Mouse (Mus musculus) CH12.LX (cell line): ENCODE data around the gene Gm9195. TPM values are rescaled to one million over a fixed set of nuclear protein-coding genes. Genes with fewer than 3 reads are reported as not detected.

ENCODE experiments used
- DNase-seq: peaks from one replicate; pipeline ENCODE4 v3.0.0-alpha.2; 2013; ENCODE audit errors: extremely low read depth
- H3K27ac ChIP-seq: 2 replicates; pipeline ENCODE4 v1.5.1; 2012; ENCODE audit warnings: low read depth, mild to moderate bottlenecking, control low read depth, moderate library complexity; ENCODE audit not compliant: insufficient read depth
- H3K27me3 ChIP-seq: replicated peaks from 2 replicates; pipeline ENCODE3; 2012; ENCODE audit warnings: inconsistent platforms
- H3K36me3 ChIP-seq, 2 experiments: replicated peaks in 1 of 2; 2 replicates each; pipeline versions ENCODE3 to v1.6.1; 2012; ENCODE audit warnings: inconsistent platforms in 1 of 2, low read length in 1 of 2, mild to moderate bottlenecking in 1 of 2, mixed read lengths in 1 of 2, moderate library complexity in 1 of 2; ENCODE audit not compliant: control insufficient read depth in 1 of 2, insufficient read depth in 1 of 2
- H3K4me1 ChIP-seq, 2 experiments: 2 replicates each; pipeline ENCODE4 v1.6.1; 2012; ENCODE audit warnings: inconsistent platforms in 1 of 2, moderate library complexity in 1 of 2; ENCODE audit not compliant: insufficient read depth in 2 of 2, control insufficient read depth in 1 of 2
- H3K4me2 ChIP-seq: 2 replicates; pipeline ENCODE4 v1.6.1; 2012; ENCODE audit warnings: low read depth, mild to moderate bottlenecking, control low read depth; ENCODE audit not compliant: poor library complexity, insufficient read depth, severe bottlenecking
- H3K4me3 ChIP-seq, 3 experiments: fragments of 150-350 bp in 1 of 3; sonication (generic) in 1 of 3; replicated peaks in 1 of 3; 2 replicates each; pipeline versions ENCODE3 to v1.5.1; 2011 to 2012; ENCODE audit warnings: low read depth in 2 of 3, low read length in 2 of 3, mild to moderate bottlenecking in 2 of 3, moderate library complexity in 2 of 3, control low read depth in 1 of 3, improper control_type of control experiment in 1 of 3, inconsistent platforms in 1 of 3, mixed read lengths in 1 of 3; ENCODE audit not compliant: poor library complexity in 1 of 3
- H3K79me2 ChIP-seq: replicated peaks from 2 replicates; pipeline ENCODE4 v1.6.1; 2012; ENCODE audit warnings: mild to moderate bottlenecking, moderate library complexity; ENCODE audit not compliant: control insufficient read depth, poor library complexity, insufficient read depth, severe bottlenecking; ENCODE audit errors: extremely low read depth
- H3K9ac ChIP-seq: 2 replicates; pipeline ENCODE4 v1.6.1; 2012; ENCODE audit warnings: low read depth, mild to moderate bottlenecking, control low read depth, moderate library complexity; ENCODE audit not compliant: insufficient read depth
- H3K9me3 ChIP-seq: replicated peaks from 2 replicates; pipeline ENCODE3; 2012; ENCODE audit warnings: low read length, inconsistent platforms, mixed read lengths
- BHLHE40 ChIP-seq: IDR thresholded peaks from 2 replicates; pipeline ENCODE4 v1.6.1; 2011; ENCODE audit warnings: mild to moderate bottlenecking, low read depth, low read length, improper control_type of control experiment
- CHD1 ChIP-seq: IDR thresholded peaks from 2 replicates; pipeline ENCODE4 v1.6.1; 2012; ENCODE audit warnings: low read depth, low read length, improper control_type of control experiment, inconsistent platforms
- CHD2 ChIP-seq: IDR thresholded peaks from 2 replicates; pipeline ENCODE4 v1.6.1; 2011; ENCODE audit warnings: low read length, improper control_type of control experiment
- CTCF ChIP-seq, 2 experiments: IDR thresholded peaks in 1 of 2; conservative IDR thresholded peaks in 1 of 2; 2 replicates each; pipeline ENCODE4 v1.5.1; 2011 to 2012; ENCODE audit warnings: low read depth in 2 of 2, low read length in 2 of 2, improper control_type of control experiment in 1 of 2, inconsistent platforms in 1 of 2, mild to moderate bottlenecking in 1 of 2, moderate library complexity in 1 of 2
- E2F4 ChIP-seq: IDR thresholded peaks from 2 replicates; pipeline ENCODE4 v1.6.1; 2011; ENCODE audit warnings: low read depth, low read length, improper control_type of control experiment; ENCODE audit not compliant: insufficient replicate concordance
- ELF1 ChIP-seq: IDR thresholded peaks from 2 replicates; pipeline ENCODE4 v1.6.1; 2014; ENCODE audit warnings: low read depth, mild to moderate bottlenecking, inconsistent platforms, low read length, improper control_type of control experiment
- EP300 ChIP-seq: IDR thresholded peaks from 2 replicates; pipeline ENCODE4 v1.6.1; 2011; ENCODE audit warnings: low read length, improper control_type of control experiment
- GABPA ChIP-seq: IDR thresholded peaks from 2 replicates; pipeline ENCODE4 v1.6.1; 2012; ENCODE audit warnings: low read depth, low read length, improper control_type of control experiment, inconsistent platforms; ENCODE audit not compliant: insufficient replicate concordance
- HCFC1 ChIP-seq: IDR thresholded peaks from 2 replicates; pipeline ENCODE4 v1.6.1; 2012; ENCODE audit warnings: low read depth, mild to moderate bottlenecking, inconsistent platforms, low read length, improper control_type of control experiment
- JUN ChIP-seq: IDR thresholded peaks from 2 replicates; pipeline ENCODE4 v1.6.1; 2011; ENCODE audit warnings: low read depth, mild to moderate bottlenecking, low read length, improper control_type of control experiment, moderate library complexity; ENCODE audit not compliant: insufficient read depth
- KAT2A ChIP-seq: IDR thresholded peaks from 2 replicates; pipeline ENCODE4 v1.6.1; 2012; ENCODE audit warnings: low read length, improper control_type of control experiment, inconsistent platforms; ENCODE audit not compliant: insufficient replicate concordance
- MAFK ChIP-seq: IDR thresholded peaks from 2 replicates; pipeline ENCODE4 v1.6.1; 2011; ENCODE audit warnings: low read length, improper control_type of control experiment; ENCODE audit not compliant: insufficient replicate concordance
- MAX ChIP-seq: IDR thresholded peaks from 2 replicates; pipeline ENCODE4 v1.6.1; 2011; ENCODE audit warnings: low read length, improper control_type of control experiment
- NELFE ChIP-seq: IDR thresholded peaks from 2 replicates; pipeline ENCODE4 v1.6.1; 2011; ENCODE audit warnings: low read depth, low read length, improper control_type of control experiment
- NRF1 ChIP-seq: IDR thresholded peaks from 2 replicates; pipeline ENCODE4 v1.6.1; 2014; ENCODE audit warnings: low read depth, mild to moderate bottlenecking, inconsistent platforms, low read length, improper control_type of control experiment, moderate library complexity
- PAX5 ChIP-seq: IDR thresholded peaks from 2 replicates; pipeline ENCODE4 v1.6.1; 2012; ENCODE audit warnings: low read length, inconsistent platforms, mixed read lengths
- POLR2AphosphoS2 ChIP-seq: IDR thresholded peaks from 2 replicates; pipeline ENCODE4 v1.6.1; 2011; ENCODE audit warnings: low read depth, low read length, improper control_type of control experiment
- RCOR1 ChIP-seq: conservative IDR thresholded peaks from 2 replicates; pipeline ENCODE4 v1.6.1; 2012; ENCODE audit warnings: low read depth, mild to moderate bottlenecking, inconsistent platforms, low read length, improper control_type of control experiment
- TBP ChIP-seq: conservative IDR thresholded peaks from 2 replicates; pipeline ENCODE4 v1.6.1; 2011; ENCODE audit warnings: low read depth, low read length, improper control_type of control experiment
- UBTF ChIP-seq: IDR thresholded peaks from 2 replicates; pipeline ENCODE4 v1.6.1; 2012; ENCODE audit warnings: low read depth, mild to moderate bottlenecking, inconsistent platforms, low read length, improper control_type of control experiment, moderate library complexity
- USF1 ChIP-seq: IDR thresholded peaks from 2 replicates; pipeline ENCODE4 v1.6.1; 2014; ENCODE audit warnings: low read depth, mild to moderate bottlenecking, inconsistent platforms, low read length, improper control_type of control experiment
- USF2 ChIP-seq: conservative IDR thresholded peaks from 2 replicates; pipeline ENCODE4 v1.6.1; 2011; ENCODE audit warnings: low read depth, low read length, improper control_type of control experiment
- ZKSCAN1 ChIP-seq: IDR thresholded peaks from 2 replicates; pipeline ENCODE4 v1.6.1; 2012; ENCODE audit warnings: low read depth, inconsistent platforms, low read length, improper control_type of control experiment, borderline replicate concordance
- ZMIZ1 ChIP-seq: IDR thresholded peaks from 2 replicates; pipeline ENCODE4 v1.6.1; 2012; ENCODE audit warnings: low read depth, mild to moderate bottlenecking, inconsistent platforms, low read length, improper control_type of control experiment
- ZNF384 ChIP-seq: IDR thresholded peaks from 2 replicates; pipeline ENCODE4 v1.6.1; 2012; ENCODE audit warnings: low read depth, low read length, improper control_type of control experiment, inconsistent platforms
- dilution Hi-C: fragments of 300-500 bp; cut with MboI; formaldehyde crosslinking; loops from 2 replicates; pipeline ENCODE4 v1.14.3; 2020; ENCODE audit warnings: low sequenced_read_pairs; ENCODE audit not compliant: extremely low pct_unique_long_range_greater_than_20kb, extremely low pct_ligation_motif_present
- in situ Hi-C: fragments of 300-500 bp; cut with MboI; formaldehyde crosslinking; loops from 3 replicates; pipeline ENCODE4 v1.14.3; 2019; ENCODE audit warnings: low sequenced_read_pairs, low pct_ligation_motif_present, low pct_unique_long_range_greater_than_20kb, mixed read lengths
- polyA plus RNA-seq: library from polyadenylated mRNA; unstranded; fragments of >175 nt; gene quantifications from 2 replicates; pipeline ENCODE4 v1.2.1, GENCODE M21; 2012; ENCODE audit warnings: low read depth; ENCODE audit not compliant: insufficient read length
- total RNA-seq, 2 experiments: library from RNA; depleted of rRNA; stranded (reverse); fragments of 300-350 nt in 1 of 2; fragments of >200 nt in 1 of 2; gene quantifications; 2 replicates each; pipeline ENCODE4 v1.2.3; 2012 to 2014

Gene Gm9195
- total and polyA plus RNA-seq, 3 experiments: 1.1 to 6.0 (median 2.2) TPM

GRCm38 (mm10) chr14:72532028-72532917, 40.6 kb upstream of the Gm9195 start:
- Histone ChIP-seq H3K27ac (no peak overlapping the region), H3K27me3 (no peaks in the 10 kb centered on the region), H3K79me2 (no peaks in the 10 kb centered on the region), H3K9ac (no peak overlapping the region), H3K36me3 (peaks cover 9 to 18% of the 10 kb centered on the region in 2 experiments), H3K4me2 (no peak overlapping the region), H3K9me3 (no peaks in the 10 kb centered on the region)
- dilution Hi-C loops: no loop called here
- TF ChIP-seq JUN: no peak
- TF ChIP-seq ELF1: no peak
- no peak for TF ChIP-seq CTCF (conservative IDR thresholded peaks at IDR 0.05 in 1 of 2, IDR thresholded peaks at IDR 0.05 in 1 of 2; ENCODE audit: low read depth in 2 of 2, low read length in 2 of 2)
- TF ChIP-seq KAT2A: no peak
- no peak for TF ChIP-seq ZMIZ1
- TF ChIP-seq POLR2AphosphoS2: no peak
- no peak for TF ChIP-seq NELFE
- TF ChIP-seq CHD2: no peak
- no peak for TF ChIP-seq MAX
- no peak for TF ChIP-seq GABPA
- no peak for TF ChIP-seq USF1
- no peak for TF ChIP-seq CHD1
- no peak for TF ChIP-seq PAX5
- TF ChIP-seq E2F4: no peak
- TF ChIP-seq, all 38 proteins: peak for 0
- DNase-seq: no peak
- Histone ChIP-seq H3K4me1 (no peaks in the 10 kb centered on the region), H3K4me3 (no peak overlapping the region)
- in situ Hi-C loops: no loop called here

GRCm38 (mm10) chr14:72527126-72527525, 35.5 kb upstream of the Gm9195 start:
- Histone ChIP-seq H3K4me3 (no peak overlapping the region), H3K4me2 (no peak overlapping the region), H3K27ac (no peak overlapping the region), H3K79me2 (no peaks in the 10 kb centered on the region), H3K9me3 (peaks cover 3% of the 10 kb centered on the region)
- dilution Hi-C loops: no loop called here
- no peak for DNase-seq
- TF ChIP-seq BHLHE40: no peak
- TF ChIP-seq USF1: no peak
- TF ChIP-seq ELF1: no peak
- no peak for TF ChIP-seq MAFK
- TF ChIP-seq RCOR1: no peak
- no peak for TF ChIP-seq UBTF
- TF ChIP-seq ZMIZ1: no peak
- no peak for TF ChIP-seq KAT2A
- TF ChIP-seq EP300: no peak
- no peak for TF ChIP-seq TBP
- TF ChIP-seq ZKSCAN1: no peak
- TF ChIP-seq NRF1: no peak
- no peak for TF ChIP-seq CHD2
- no peak for TF ChIP-seq CTCF (conservative IDR thresholded peaks at IDR 0.05 in 1 of 2, IDR thresholded peaks at IDR 0.05 in 1 of 2; ENCODE audit: low read depth in 2 of 2, low read length in 2 of 2)
- TF ChIP-seq ZNF384: no peak
- TF ChIP-seq E2F4: no peak
- TF ChIP-seq USF2: no peak
- TF ChIP-seq HCFC1: no peak
- TF ChIP-seq, all 38 proteins: peak for 0
- Histone ChIP-seq H3K27me3 (no peaks in the 10 kb centered on the region), H3K9ac (no peak overlapping the region), H3K4me1 (no peaks in the 10 kb centered on the region), H3K36me3 (peaks cover 0 to under 1% of the 10 kb centered on the region in 2 experiments)
- in situ Hi-C loops: no loop called here
